Mouse (Mus musculus) ES-Bruce4 (cell line): ENCODE results near the gene Magt1. TPM values are rescaled to one million over a fixed set of nuclear protein-coding genes. Genes with fewer than 3 reads are reported as not detected.
A peak's percentile ranks its signal among the peaks of the same experiment; 100 is the strongest.
"Not testable (repeated sequence)": the region's sequence is repeated elsewhere in the genome, so short reads cannot be mapped to it uniquely, and the experiment has no call there.

Experiments
- H3K27ac ChIP-seq: 2 replicates; pipeline ENCODE4 v1.5.1; 2012; ENCODE audit warnings: low read length, inconsistent platforms; ENCODE audit not compliant: insufficient read depth
- H3K27me3 ChIP-seq: 2 replicates; pipeline ENCODE4 v1.6.1; 2012; ENCODE audit warnings: mild to moderate bottlenecking, low read length, inconsistent platforms; ENCODE audit not compliant: control insufficient read depth, poor library complexity, insufficient read depth, severe bottlenecking
- H3K36me3 ChIP-seq: 2 replicates; pipeline ENCODE4 v1.6.1; 2012; ENCODE audit warnings: inconsistent platforms, mild to moderate bottlenecking, low read length, moderate library complexity; ENCODE audit not compliant: control insufficient read depth, poor library complexity, insufficient read depth, severe bottlenecking
- H3K4me1 ChIP-seq: one replicate; pipeline ENCODE4 v1.8.1; 2011; ENCODE audit warnings: low read length; ENCODE audit not compliant: control insufficient read depth, insufficient read depth
- H3K4me3 ChIP-seq: 2 replicates; pipeline ENCODE4 v1.5.1; 2011; ENCODE audit warnings: low read depth, mild to moderate bottlenecking, low read length
- H3K9ac ChIP-seq: 2 replicates; pipeline ENCODE4 v1.6.1; 2012; ENCODE audit warnings: low read depth, mild to moderate bottlenecking, inconsistent platforms; ENCODE audit not compliant: poor library complexity, severe bottlenecking
- H3K9me3 ChIP-seq: replicated peaks from 2 replicates; pipeline ENCODE4 v1.6.1; 2012; ENCODE audit warnings: mild to moderate bottlenecking, low read length, inconsistent platforms; ENCODE audit not compliant: control insufficient read depth, poor library complexity, insufficient read depth, severe bottlenecking
- CTCF ChIP-seq: IDR thresholded peaks from one replicate; pipeline ENCODE4 v1.8.1; 2011; ENCODE audit warnings: low read depth, low read length
- EP300 ChIP-seq: IDR thresholded peaks from 2 replicates; pipeline ENCODE4 v1.6.1; 2011; ENCODE audit warnings: low read depth, low read length; ENCODE audit not compliant: insufficient read depth
- POLR2A ChIP-seq: IDR thresholded peaks from one replicate; pipeline ENCODE4 v1.8.1; 2011; ENCODE audit warnings: low read length; ENCODE audit not compliant: insufficient read depth
- polyA plus RNA-seq: library from polyadenylated mRNA; stranded (reverse); fragments of >200 nt; gene quantifications from 2 replicates; pipeline ENCODE4 v1.2.4, GENCODE M21; 2011; ENCODE audit warnings: low read depth; ENCODE audit not compliant: missing spikeins, insufficient read depth, insufficient read length

The Magt1 gene
- polyA plus RNA-seq, 1 experiment = 38.9 TPM

GRCm38 (mm10) chrX:106017516-106017915 lies 5.8 kb upstream of the Magt1 start:
- no peaks in the 10 kb centered on the region for H3K9me3 ChIP-seq
- no peaks in the 10 kb centered on the region for H3K27me3 ChIP-seq
- no peak overlapping the region; the same call in 1 of the 2 replicates for H3K4me3 ChIP-seq
- 0 out of 2 replicates have a peak overlapping the region, but pooled peaks have one; percentile 40 for H3K9ac ChIP-seq
- no peak overlapping the region for H3K27ac ChIP-seq
- no peaks in the 10 kb centered on the region for H3K4me1 ChIP-seq
- H3K36me3 ChIP-seq = peaks cover 32% of the 10 kb centered on the region
- TF ChIP-seq POLR2A (no peak), CTCF (no peak), EP300 (no peak)

- Histone ChIP-seq H3K9me3 (no peaks in the 10 kb centered on the region), H3K9ac (peak overlapping the region; percentile 40; the same call in 1 of the 2 replicates), H3K27me3 (no peaks in the 10 kb centered on the region), H3K4me1 (no peaks in the 10 kb centered on the region), H3K36me3 (peaks cover 31% of the 10 kb centered on the region), H3K4me3 (no peak overlapping the region), H3K27ac (no peak overlapping the region)
- TF ChIP-seq POLR2A (no peak), CTCF (no peak), EP300 (no peak)
Observed at GRCm38 (mm10) chrX:106017102-106017501, 5.4 kb upstream of the Magt1 start.

GRCm38 (mm10) chrX:106015571-106016322 lies 4.0 kb upstream of the Magt1 start, which contains the start of gene Cox7b:
Cox7b (plus strand) TSS chrX:106015700.
- H3K27me3 ChIP-seq = no peaks in the 10 kb centered on the region
- peak within 1 kb of the TSS; percentile 81 for H3K27ac ChIP-seq
- H3K4me3 ChIP-seq = peak within 1 kb of the TSS; percentile 100
- no peaks in the 10 kb centered on the region for H3K9me3 ChIP-seq
- TF ChIP-seq CTCF = no peak
- no peak for TF ChIP-seq EP300
- peak; percentile 51 for TF ChIP-seq POLR2A
- peak within 1 kb of the TSS; percentile 75 for H3K9ac ChIP-seq
- H3K4me1 ChIP-seq = no peaks in the 10 kb centered on the region
- H3K36me3 ChIP-seq = peaks cover 25% of the 10 kb centered on the region

GRCm38 (mm10) chrX:106014741-106015377 lies 3.2 kb upstream of the Magt1 start:
- Histone ChIP-seq H3K9ac (peak overlapping the region; percentile 75; the same call in 1 of the 2 replicates), H3K36me3 (peaks cover 19% of the 10 kb centered on the region), H3K27ac (peak overlapping the region; percentile 33; the same call in 1 of the 2 replicates)
- H3K4me1 ChIP-seq, H3K4me3 ChIP-seq, H3K27me3 ChIP-seq, H3K9me3 ChIP-seq: not testable (repeated sequence)

GRCm38 (mm10) chrX:106013217-106013616 lies 1.5 kb upstream of the Magt1 start:
- TF ChIP-seq CTCF = no peak
- TF ChIP-seq EP300 = no peak
- no peak for TF ChIP-seq POLR2A
- Histone ChIP-seq H3K36me3 (peaks cover 9% of the 10 kb centered on the region), H3K4me1 (no peaks in the 10 kb centered on the region), H3K9ac (peak overlapping the region; percentile 95), H3K27ac (no peak overlapping the region), H3K27me3 (no peaks in the 10 kb centered on the region), H3K9me3 (no peaks in the 10 kb centered on the region), H3K4me3 (no peak overlapping the region)

GRCm38 (mm10) chrX:106012559-106012958 lies 853 bp upstream of the Magt1 start:
- Histone ChIP-seq H3K36me3 (peaks cover 6% of the 10 kb centered on the region), H3K4me3 (peak overlapping the region; percentile 91), H3K9me3 (no peaks in the 10 kb centered on the region), H3K27ac (peak overlapping the region; percentile 78), H3K9ac (peak overlapping the region; percentile 95), H3K4me1 (no peaks in the 10 kb centered on the region), H3K27me3 (no peaks in the 10 kb centered on the region)
- TF ChIP-seq POLR2A (no peak), EP300 (no peak), CTCF (no peak)
